Mouse (Mus musculus) testis, adult 2 months (tissue): ENCODE data around the gene Wnt7a.

Source experiments
- CTCF ChIP-seq: fragments of 200-500 bp; IDR thresholded peaks from 2 replicates; pipeline ENCODE4 v1.5.1; 2012; ENCODE audit warnings: low read depth, mild to moderate bottlenecking, inconsistent platforms, low read length, moderate library complexity; ENCODE audit not compliant: control insufficient read depth, insufficient read depth, insufficient replicate concordance
- POLR2A ChIP-seq: fragments of 200-500 bp; IDR thresholded peaks from 2 replicates; pipeline ENCODE4 v1.6.1; 2012; ENCODE audit warnings: low read depth, mild to moderate bottlenecking, inconsistent platforms, low read length, moderate library complexity; ENCODE audit not compliant: control insufficient read depth

GRCm38 (mm10) chr6:91401591-91401990 is 9.6 kb downstream of the Wnt7a start:
- no peak for TF ChIP-seq POLR2A
- no peak for TF ChIP-seq CTCF
